Mouse (Mus musculus): ENCODE measurements around the gene Gamt.
A peak's percentile ranks its signal among the peaks of the same experiment; 100 is the strongest.

Gene Gamt

GRCm38 (mm10) chr10:80260642-80261584, at the start of gene Gamt, which contains the start of gene Dazap1:
Gamt (minus strand) TSS chr10:80261012.
Dazap1 (plus strand) TSS chr10:80261486.
- DNase-seq (ENCODE audit: low read depth, low spot score), result peak; percentile 96

GRCm38 (mm10) chr10:80304862-80305261, 44.0 kb upstream of the Gamt start:
- DNase-seq (ENCODE audit: low read depth, low spot score), result peak; percentile 64

GRCm38 (mm10) chr10:80304458-80304857, 43.6 kb upstream of the Gamt start:
- DNase-seq (ENCODE audit: low read depth, low spot score), result no peak

- DNase-seq (ENCODE audit: low read depth, low spot score), result no peak
Measured at GRCm38 (mm10) chr10:80302471-80302881, 41.7 kb upstream of the Gamt start.

GRCm38 (mm10) chr10:80302082-80302355, 41.2 kb upstream of the Gamt start:
- DNase-seq (ENCODE audit: low read depth, low spot score), result no peak

- DNase-seq (ENCODE audit: low read depth, low spot score), result no peak
Measured at GRCm38 (mm10) chr10:80301256-80302081, 40.7 kb upstream of the Gamt start.

GRCm38 (mm10) chr10:80300672-80301181, 39.9 kb upstream of the Gamt start:
- no peak for DNase-seq (ENCODE audit: low read depth, low spot score)

- no peak for DNase-seq (ENCODE audit: low read depth, low spot score)
Measured at GRCm38 (mm10) chr10:80299824-80300223, 39.0 kb upstream of the Gamt start.

GRCm38 (mm10) chr10:80299301-80299700, 38.5 kb upstream of the Gamt start:
- DNase-seq (ENCODE audit: low read depth, low spot score), result no peak

GRCm38 (mm10) chr10:80298571-80299281, 37.9 kb upstream of the Gamt start:
- DNase-seq (ENCODE audit: low read depth, low spot score), result no peak

GRCm38 (mm10) chr10:80297526-80298133, 36.8 kb upstream of the Gamt start:
- DNase-seq (ENCODE audit: low read depth, low spot score), result no peak

GRCm38 (mm10) chr10:80296824-80297223, 36.0 kb upstream of the Gamt start:
- no peak for DNase-seq (ENCODE audit: low read depth, low spot score)

- peak; percentile 87 for DNase-seq (ENCODE audit: low read depth, low spot score)
Measured at GRCm38 (mm10) chr10:80295618-80296425, 35.0 kb upstream of the Gamt start, which contains the start of gene Apc2. Apc2 (plus strand) TSS chr10:80295977.

- DNase-seq (ENCODE audit: low read depth, low spot score), result no peak
Measured at GRCm38 (mm10) chr10:80294788-80295303, 34.0 kb upstream of the Gamt start.

GRCm38 (mm10) chr10:80294311-80294710, 33.5 kb upstream of the Gamt start:
- no peak for DNase-seq (ENCODE audit: low read depth, low spot score)

GRCm38 (mm10) chr10:80293325-80293724, 32.5 kb upstream of the Gamt start:
- peak; percentile 30 for DNase-seq (ENCODE audit: low read depth, low spot score)

GRCm38 (mm10) chr10:80292251-80293146, 31.7 kb upstream of the Gamt start, which contains the start of gene Rps15:
Rps15 (plus strand) TSS chr10:80292453.
- DNase-seq (ENCODE audit: low read depth, low spot score), result peak; percentile 98

- peak; percentile 30 for DNase-seq (ENCODE audit: low read depth, low spot score)
Measured at GRCm38 (mm10) chr10:80288657-80289056, 27.8 kb upstream of the Gamt start.

GRCm38 (mm10) chr10:80288097-80288496, 27.3 kb upstream of the Gamt start:
- DNase-seq (ENCODE audit: low read depth, low spot score), result no peak
